In the genomic region with DNA sequence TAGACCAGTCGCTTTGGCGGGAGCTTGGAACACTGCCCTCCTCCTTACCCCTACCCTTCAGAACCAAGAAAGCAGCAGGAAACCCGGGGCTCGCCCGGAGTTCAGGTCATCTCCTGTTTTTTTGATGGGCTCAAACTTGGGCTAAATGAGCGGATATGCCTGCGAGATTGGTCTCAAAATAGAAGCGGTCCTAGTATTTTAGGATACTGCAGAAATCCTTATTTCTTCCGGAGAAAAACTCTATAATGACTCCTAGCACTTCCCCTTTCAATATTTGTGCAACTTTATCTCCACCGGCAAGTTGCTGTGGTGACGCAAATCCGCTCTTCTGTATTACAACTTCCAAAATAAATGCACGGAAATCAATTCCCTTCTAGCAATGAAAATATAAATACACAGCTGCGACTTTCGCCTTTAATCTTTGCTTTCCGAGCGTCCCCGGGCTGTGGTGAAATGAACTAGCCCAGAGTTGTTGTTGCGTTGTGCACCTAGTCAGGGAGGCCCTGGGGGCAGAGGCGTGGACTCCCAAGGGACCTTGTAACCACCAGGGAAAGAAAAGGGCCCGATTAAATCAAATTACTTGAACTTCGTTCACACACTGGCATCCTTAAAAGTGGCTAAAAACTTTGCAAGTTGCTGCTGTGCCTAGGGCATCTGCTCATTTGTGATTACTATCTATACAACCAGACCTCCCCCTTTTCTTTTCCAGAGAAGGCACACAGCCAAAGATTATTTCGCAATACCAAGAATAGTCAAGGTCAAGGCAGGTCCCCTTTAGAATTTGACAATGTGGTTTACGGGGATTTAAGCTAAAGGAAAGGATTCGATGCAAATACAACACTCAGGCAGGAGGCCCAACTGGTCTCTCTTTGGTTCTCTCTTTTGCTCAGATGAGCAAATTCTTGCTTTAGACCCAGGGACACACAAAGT, we compare ENCODE assay signal across 9 mouse cellular contexts. TPM values are rescaled to one million over a fixed set of nuclear protein-coding genes. Genes with fewer than 3 reads are reported as not detected.
DNase-seq lines count a peak whose midpoint lies in the region.
"Had no signal": no experiment of that assay in that cellular context is flagged by ENCODE, and none has a peak within 500 bp of the region (broad histone marks: within the 10 kb centered on the region; RNA-seq: fewer than 3 reads in every experiment).

No protein-coding gene starts in this region.

- DNase-seq in embryo, embryonic 10.5 days (ENCODE audit: low spot score), result peak; percentile 45
- no peak for DNase-seq in embryo, embryonic 11 days
- peak; percentile 27 for DNase-seq in adrenal gland, postnatal 25 days
- DNase-seq in kidney, adult 9 months, result peak; percentile 67
- peak; percentile 48 for DNase-seq in lung, postnatal 25 days (ENCODE audit: low spot score)
- no peak for DNase-seq in urinary bladder, postnatal 10 days (ENCODE audit: low spot score)
- DNase-seq in thymus, adult 18-20 months, result no peak
- no peak for DNase-seq in cerebellum, adult 9-11 months
- DNase-seq: cerebellum, postnatal 14 days had no signal

RNA-seq across cellular contexts. Expression of gene Hlx, which starts 2.8 kb away (rescaled TPM):
- 10.6 and 12.8 TPM in 2 replicates for total RNA-seq in adrenal gland, postnatal 25 days (2021)

Comparison
In these comparisons a context has a peak if more than half of its experiments do, and no peak if none do; other contexts are left out.
1. DNase-seq: peak in embryo, embryonic 10.5 days (single experiment), adrenal gland, postnatal 25 days (single experiment), kidney, adult 9 months (single experiment) and lung, postnatal 25 days (single experiment); none in embryo, embryonic 11 days (single experiment), urinary bladder, postnatal 10 days (single experiment), thymus, adult 18-20 months (0 of 2) and cerebellum, adult 9-11 months (single experiment).